Mouse (Mus musculus): ENCODE measurements at regions not wholly inside any gene's neighbourhood (a gene's known extent, or its start where the extent isn't known, plus 50 kb on each side); places are given as distances from the start of the nearest gene placed in this dataset.

DNA sequence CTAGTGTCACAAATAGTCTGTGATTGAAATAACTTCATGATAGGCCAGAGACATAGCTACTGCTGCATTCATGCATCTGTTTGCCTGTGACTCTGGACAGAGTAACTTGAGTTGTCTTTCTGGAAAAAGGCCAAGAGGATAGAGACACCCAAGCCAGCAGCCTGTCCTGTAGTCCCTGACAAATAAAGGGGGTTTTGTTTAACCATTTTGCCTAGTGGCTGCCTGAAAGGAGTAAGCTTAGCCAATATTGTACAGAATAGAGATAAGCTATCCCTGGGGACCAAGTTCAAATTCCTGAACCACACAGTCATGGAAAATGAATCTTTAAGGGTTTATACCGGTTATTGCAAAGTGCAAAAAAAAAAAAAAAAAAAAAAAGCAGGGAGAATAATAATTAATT lies 372.8 kb upstream of the Epha7 start:
- Histone ChIP-seq H3K4me2 (ENCODE audit: low read length) (no peak overlapping the region), H3K27ac (replicated peaks in 1 of 2; ENCODE audit: control insufficient read depth in 1 of 2, insufficient read depth in 1 of 2, low read depth in 2 of 2, low read length in 2 of 2) (no peak overlapping the region), H3K4me1 (ENCODE audit: control insufficient read depth in 2 of 2, insufficient read depth in 2 of 2, low read length in 2 of 2) (no peaks in the 10 kb centered on the region), H3K27me3 (ENCODE audit: control insufficient read depth, insufficient read depth, low read length) (no peaks in the 10 kb centered on the region), H3K9ac (ENCODE audit: low read length) (no peak overlapping the region), H3K36me3 (ENCODE audit: control insufficient read depth, insufficient read depth, low read length) (no peaks in the 10 kb centered on the region), H3K4me3 (ENCODE audit: control insufficient read depth in 1 of 2, insufficient read depth in 1 of 2, low read depth in 1 of 2, low read length in 2 of 2) (no peak overlapping the region), H3K9me3 (ENCODE audit: control insufficient read depth, low read length) (no peaks in the 10 kb centered on the region)
- 35% methylated on average over 1 of the region's 1 CpGs for WGBS
- ATAC-seq (ENCODE audit: insufficient number of reproducible peaks, insufficient read depth, low FRiP score, low read depth) = peak; percentile 39; the same call in 1 of the 2 replicates

DNA sequence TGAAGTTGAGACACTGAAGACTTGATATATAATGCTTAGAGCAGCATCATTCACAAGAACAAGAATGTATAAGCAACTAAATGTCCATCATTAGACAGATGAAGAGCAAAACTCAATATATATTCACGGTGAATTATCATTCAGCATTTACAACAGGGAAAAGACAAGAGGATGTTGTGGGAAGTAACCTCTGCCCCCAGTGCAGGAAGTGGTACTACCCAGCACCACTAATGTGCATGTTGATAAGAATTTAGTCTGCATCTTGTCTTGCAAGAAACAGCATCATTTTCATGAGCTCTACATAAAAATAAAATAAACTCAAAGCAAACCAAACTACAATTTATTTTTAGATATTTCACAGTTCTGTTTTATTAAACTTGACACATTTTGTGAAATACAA lies 359.8 kb upstream of the Epha7 start:
- H3K4me1 ChIP-seq (ENCODE audit: control insufficient read depth in 2 of 2, insufficient read depth in 2 of 2, low read length in 2 of 2) = no peaks in the 10 kb centered on the region
- no peak overlapping the region for H3K9ac ChIP-seq (ENCODE audit: low read length)
- no peak overlapping the region for H3K27ac ChIP-seq (replicated peaks in 1 of 2; ENCODE audit: control insufficient read depth in 1 of 2, insufficient read depth in 1 of 2, low read depth in 2 of 2, low read length in 2 of 2)
- H3K4me3 ChIP-seq (ENCODE audit: control insufficient read depth in 1 of 2, insufficient read depth in 1 of 2, low read depth in 1 of 2, low read length in 2 of 2) = no peak overlapping the region
- ATAC-seq (ENCODE audit: insufficient number of reproducible peaks, insufficient read depth, low FRiP score, low read depth) = no peak
- no peaks in the 10 kb centered on the region for H3K27me3 ChIP-seq (ENCODE audit: control insufficient read depth, insufficient read depth, low read length)
- H3K36me3 ChIP-seq (ENCODE audit: control insufficient read depth, insufficient read depth, low read length) = no peaks in the 10 kb centered on the region
- H3K4me2 ChIP-seq (ENCODE audit: low read length) = no peak overlapping the region
- WGBS = 60% methylated on average over 1 of the region's 1 CpGs
- no peaks in the 10 kb centered on the region for H3K9me3 ChIP-seq (ENCODE audit: control insufficient read depth, low read length)

DNA sequence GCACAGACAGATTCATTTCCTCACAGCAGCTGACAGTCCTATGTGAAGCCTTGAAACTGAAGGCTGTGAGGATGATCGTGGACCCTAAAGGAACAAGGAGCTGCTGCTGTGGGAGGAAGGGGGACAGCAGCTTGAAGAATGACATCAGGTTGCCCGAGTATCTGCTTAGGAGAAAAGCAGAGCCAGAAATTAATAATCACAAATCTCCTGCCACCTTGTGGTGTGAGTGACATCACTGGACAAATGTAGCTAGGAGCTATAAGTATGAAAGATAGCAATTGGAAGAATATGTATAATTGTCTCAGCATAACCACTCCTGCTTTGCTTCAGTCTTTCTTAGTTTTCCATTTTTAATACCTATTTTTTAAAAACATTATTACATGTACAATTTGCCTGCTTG lies 356.6 kb upstream of the Epha7 start:
- no peaks in the 10 kb centered on the region for H3K27me3 ChIP-seq (ENCODE audit: control insufficient read depth, insufficient read depth, low read length)
- no peaks in the 10 kb centered on the region for H3K9me3 ChIP-seq (ENCODE audit: control insufficient read depth, low read length)
- H3K36me3 ChIP-seq (ENCODE audit: control insufficient read depth, insufficient read depth, low read length) = no peaks in the 10 kb centered on the region
- no peak overlapping the region for H3K9ac ChIP-seq (ENCODE audit: low read length)
- H3K4me3 ChIP-seq (ENCODE audit: control insufficient read depth in 1 of 2, insufficient read depth in 1 of 2, low read depth in 1 of 2, low read length in 2 of 2) = no peak overlapping the region
- no peak overlapping the region for H3K4me2 ChIP-seq (ENCODE audit: low read length)
- WGBS = 38% methylated on average over 2 of the region's 2 CpGs
- no peak overlapping the region for H3K27ac ChIP-seq (replicated peaks in 1 of 2; ENCODE audit: control insufficient read depth in 1 of 2, insufficient read depth in 1 of 2, low read depth in 2 of 2, low read length in 2 of 2)
- no peaks in the 10 kb centered on the region for H3K4me1 ChIP-seq (ENCODE audit: control insufficient read depth in 2 of 2, insufficient read depth in 2 of 2, low read length in 2 of 2)
- ATAC-seq (ENCODE audit: insufficient number of reproducible peaks, insufficient read depth, low FRiP score, low read depth) = no peak

All from heart, embryonic 14.5 days (tissue).